Mouse (Mus musculus) CD8-positive naive resting alpha-beta T cell, adult 2 months (primary cell): ENCODE measurements around the gene Ctla4.
A peak's percentile ranks its signal among the peaks of the same experiment; 100 is the strongest.

Experiments used
- DNase-seq, 2 experiments: peaks; one replicate each; pipeline ENCODE4 v3.0.0; 2022; ENCODE audit warnings: low read depth in 2 of 2, low spot score in 2 of 2

Gene Ctla4

DNA sequence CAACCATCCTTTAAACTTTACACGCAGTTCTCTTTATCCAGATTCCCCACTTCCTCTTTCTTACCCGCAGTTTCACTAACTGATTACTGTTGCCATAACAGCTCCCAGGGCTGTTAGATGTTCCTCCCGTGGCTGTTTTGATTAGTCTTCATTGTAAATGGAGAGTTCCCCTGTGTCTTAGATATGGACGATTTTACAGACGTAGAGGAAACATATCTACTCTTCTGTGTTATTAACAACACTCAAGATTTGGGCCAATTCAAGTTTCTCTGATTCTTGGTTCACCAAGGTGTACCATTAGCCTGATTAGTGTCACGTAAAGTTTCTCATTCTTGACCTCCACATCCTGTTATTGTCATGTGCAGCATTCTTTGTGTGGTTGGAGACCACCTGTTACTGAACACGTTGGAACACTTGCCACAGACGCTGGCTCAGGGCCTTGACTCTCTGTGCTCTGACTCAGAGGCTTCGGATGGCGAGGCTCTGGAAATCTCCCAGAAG is 29.5 kb downstream of the Ctla4 start:
- DNase-seq = peak; percentile 56 to 61

DNA sequence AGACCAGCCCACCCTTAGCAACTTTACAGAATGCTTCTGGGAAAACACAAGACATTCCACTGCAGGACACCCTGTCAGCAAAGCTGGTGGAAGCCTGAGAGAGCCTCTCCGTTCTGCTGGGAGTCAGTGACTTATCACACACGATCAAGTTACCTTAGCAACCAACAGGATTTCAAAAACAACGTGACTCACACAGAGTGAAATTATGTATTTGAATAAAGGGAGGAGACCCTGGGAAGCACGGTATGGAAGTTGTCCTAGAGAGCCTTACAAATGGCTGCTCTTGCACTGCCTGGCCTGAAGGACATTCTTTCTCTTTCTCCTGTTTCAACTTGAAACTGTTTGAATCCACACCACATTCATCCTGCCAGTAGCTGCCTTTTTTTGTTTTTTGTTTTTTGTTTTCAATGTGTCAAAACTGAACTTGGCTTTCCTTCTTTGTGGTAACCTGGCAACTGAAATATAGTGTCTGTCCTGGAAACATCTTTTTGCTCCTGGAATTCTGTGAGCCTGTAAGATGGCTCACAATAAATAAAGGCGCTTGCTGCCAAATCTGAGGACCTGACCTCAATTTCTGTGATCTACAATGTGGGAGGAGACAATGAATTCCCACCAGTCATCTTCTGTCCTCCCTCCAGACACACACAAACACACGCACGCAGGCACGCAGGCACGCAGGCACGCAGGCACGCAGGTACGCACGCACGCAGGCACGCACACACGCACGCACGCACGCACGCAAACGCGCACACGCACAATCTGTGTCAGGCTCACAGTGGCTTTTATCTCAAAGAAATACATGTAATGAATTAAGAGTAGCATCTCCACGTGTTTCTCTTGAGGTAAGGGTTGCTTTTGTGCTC is 33.9 kb downstream of the Ctla4 start:
- no peak for DNase-seq

DNA sequence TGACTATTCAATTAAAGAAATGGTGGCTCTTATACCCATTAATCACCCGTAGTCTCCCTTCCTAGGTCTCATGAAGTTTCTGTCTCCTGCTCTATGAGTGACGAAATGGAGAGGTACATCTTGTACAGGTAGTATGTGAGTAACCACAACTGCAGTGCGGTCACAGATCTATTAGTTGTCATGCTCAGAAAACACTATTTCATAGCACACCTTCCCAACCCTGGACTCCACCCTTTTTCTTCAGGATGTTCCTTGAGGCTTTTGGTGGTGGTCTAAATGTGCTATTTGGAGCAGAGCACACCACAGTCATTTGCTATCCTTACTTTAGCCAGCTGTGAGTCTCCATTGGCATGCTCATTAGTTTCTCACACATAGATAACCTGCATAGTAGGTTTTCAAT is 42.2 kb downstream of the Ctla4 start:
- DNase-seq = no peak

DNA sequence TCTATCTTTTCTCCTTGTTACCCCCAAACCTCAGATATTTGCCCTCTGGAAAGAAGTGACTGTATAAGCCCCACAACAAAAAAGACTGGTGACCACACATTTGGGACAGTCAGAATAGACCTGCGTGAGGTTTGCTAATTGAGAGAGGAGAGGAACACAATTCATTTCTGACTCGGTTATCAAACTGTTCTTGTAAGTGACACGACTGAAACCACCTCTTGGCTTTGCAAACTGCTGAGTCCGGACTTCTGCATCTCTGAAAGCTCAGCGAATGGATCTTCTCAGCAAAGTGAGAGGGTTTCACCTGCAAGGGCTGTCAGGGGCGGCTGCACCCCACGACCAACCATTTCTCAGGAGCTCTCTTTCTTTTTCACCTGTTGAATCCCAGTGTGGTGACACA is 43.6 kb downstream of the Ctla4 start:
- DNase-seq = no peak

DNA sequence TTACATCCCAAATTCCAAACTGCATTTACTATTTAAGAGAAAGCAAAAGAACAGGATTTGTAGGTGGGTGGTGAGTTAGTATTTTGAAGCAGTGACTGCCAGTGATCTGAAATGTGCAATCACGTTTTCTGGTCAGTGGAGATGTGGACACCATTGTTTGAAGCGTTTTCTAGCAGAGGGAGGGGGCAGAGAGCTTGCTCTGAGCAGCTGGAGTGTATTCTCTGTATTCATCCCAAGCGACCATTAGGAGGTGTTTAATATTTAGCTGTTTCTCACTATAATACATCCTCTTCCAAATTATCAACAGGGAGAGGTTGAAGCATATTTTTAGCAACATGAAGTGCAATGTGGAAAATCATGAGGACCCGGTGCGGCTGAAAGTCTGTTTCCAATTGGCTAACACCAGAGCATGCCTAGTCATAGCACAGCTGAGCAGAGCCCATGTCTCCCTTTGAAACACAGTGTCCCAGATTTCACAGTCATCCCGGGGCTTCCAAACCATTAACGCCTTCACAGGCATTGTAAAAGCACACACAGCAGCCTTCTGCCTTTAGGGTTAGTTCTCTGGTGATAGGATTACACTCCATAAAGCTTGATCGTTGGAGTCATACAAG is 49.3 kb downstream of the Ctla4 start:
- no peak for DNase-seq

DNA sequence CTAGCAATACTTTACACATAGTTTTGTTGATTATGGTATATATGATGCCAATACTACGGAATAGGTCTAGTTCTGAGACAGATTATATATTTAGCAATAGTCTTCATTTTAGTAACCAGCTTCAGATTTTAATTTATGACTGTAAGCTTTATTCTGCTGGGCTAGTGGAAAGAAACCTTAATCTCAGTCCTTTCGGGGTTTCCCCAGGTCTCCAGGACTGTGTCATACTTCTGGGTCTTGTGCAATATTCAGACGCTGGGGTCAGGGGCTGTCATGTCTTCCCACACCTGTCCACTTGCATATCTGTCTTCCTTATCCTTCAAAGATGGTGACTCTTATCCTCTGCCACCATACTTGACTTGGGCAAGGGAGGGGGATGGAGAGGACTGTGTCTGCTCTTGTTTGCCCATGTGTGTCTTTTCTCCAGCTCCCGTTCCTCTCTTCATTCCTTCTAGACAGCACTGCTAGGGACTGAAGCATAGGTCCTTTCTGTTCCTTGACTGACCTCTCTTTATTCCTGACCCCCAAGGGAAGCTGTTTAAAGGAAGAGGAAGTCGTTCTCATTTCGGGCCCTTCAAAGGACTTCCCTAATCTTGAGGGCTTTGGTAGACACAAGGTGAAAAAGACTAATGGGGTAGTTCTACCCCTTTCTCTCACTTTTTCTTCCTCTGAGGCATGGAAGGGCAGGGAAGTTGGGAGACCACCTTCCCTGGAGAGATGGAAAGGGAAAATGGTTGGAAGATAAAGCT is 50.3 kb downstream of the Ctla4 start:
- no peak for DNase-seq

DNA sequence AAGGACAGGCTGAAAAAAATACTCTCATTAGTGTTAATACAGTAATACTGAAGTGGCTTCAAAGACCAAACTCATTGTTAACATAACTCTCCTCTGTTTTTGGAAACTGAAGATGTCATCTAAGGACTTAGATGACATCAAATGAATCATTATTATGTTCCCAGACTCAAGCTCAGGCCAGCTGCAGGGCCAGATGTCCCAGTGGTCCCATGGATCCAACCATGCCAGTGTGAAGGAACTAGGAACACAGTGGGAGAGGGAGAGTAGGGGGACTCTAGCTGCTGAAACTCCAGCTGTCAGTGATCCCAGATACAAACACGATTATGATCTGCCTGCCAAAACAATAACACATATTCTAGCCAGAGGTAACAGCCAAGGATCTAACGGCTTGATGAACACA is 51.5 kb downstream of the Ctla4 start:
- no peak for DNase-seq

DNA sequence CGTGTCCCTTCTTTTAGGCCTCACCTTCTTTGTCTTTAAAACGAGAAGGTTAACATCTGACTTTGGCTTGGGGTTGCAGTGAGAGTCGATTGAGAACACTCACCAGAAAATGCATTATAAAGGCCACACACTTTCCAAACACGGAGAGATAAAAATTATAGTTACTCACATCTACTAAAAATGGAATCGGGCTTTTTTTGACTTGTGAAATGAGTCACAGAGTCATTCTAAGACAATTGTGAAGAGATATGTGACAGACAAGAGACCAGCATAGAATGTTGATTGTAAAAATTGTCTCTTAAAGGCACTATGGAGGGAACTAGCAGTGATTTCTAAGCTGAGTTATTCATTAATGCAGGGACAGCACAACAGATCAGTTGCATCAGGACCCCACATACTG is 52.2 kb downstream of the Ctla4 start:
- DNase-seq = no peak

DNA sequence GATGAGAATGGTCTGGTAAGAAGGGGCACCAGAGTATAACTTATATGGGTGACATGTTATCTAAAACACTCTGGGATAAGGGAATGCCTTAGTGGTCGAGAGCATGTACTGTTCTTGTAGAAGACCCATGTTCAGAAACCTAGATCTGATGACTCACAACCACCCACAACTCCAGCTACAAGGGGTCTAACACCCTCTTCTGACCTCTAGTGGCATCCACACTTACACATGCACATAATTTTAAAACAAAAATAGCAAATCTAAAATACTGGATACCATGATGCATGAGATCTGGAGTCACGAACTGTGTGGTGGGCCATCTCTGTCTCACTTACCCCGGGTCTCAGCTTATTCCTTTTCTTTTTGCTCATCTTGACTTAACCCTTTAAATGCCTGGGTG is 53.2 kb downstream of the Ctla4 start:
- DNase-seq = no peak

DNA sequence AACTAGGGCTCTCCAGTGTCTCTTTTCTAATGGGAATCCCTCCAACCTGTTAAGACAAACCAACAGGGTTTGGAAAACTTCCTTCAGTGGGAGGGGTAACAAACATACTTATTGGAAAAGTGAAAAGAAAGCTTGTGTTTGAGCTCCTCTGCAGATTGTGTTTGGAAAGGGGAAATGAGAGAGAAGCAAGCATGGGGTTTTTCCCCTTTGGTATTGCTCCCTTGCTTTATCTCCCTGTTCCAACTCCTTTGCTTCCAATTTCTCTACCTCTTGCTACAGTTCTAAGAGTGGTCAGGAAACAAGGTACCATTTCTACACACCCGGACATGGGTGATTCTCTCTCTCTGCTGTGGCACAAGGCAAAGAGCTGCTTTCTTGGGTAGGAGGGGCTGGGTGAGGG is 53.8 kb downstream of the Ctla4 start:
- DNase-seq = no peak

DNA sequence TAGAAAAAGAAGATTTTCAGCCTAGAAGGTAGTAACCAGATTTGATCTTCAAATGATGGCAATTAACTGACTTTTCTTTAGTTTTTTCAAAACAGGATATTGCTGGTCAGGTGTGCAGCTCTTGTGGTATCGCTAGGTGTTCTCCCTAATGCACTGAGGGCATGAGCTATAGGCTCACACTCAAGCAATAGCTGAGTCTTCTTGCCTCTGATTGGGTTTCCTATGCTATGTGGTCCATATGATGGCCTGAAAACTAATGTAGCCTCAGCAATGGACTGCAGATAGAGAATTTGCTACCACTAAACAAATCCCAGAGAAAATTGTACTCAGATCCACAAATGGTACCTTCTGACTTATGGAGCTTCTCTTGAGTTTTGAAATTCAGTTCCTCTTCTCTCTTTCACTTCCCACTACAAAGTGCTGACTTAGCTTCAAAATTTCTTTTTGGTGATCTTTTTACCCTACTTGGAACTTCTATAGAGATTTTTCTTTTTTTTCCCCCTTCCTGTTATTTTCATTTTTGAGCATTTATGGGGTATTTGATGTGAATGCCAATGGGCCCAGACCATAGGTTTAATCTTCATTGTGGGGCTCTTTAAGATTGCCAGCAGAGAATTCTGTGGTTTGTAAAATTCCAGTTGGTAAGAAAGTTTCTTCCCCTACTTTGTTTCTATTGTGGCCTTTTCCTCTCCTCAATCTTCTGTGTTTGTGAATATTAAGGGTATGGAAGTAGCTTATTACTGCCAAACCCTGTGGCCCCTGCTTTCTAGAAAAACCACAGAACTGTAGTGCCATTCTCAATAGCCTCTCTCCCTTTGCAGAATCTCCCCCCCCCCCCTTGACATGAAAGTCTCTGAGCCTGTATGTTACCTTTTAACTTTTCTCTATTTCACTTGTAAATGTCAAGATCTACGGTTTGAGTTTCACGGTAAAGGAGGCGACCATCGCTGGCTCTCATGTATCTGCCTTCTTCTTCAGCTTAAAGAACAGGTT is 54.6 kb downstream of the Ctla4 start:
- peak; percentile 9 to 42 for DNase-seq

DNA sequence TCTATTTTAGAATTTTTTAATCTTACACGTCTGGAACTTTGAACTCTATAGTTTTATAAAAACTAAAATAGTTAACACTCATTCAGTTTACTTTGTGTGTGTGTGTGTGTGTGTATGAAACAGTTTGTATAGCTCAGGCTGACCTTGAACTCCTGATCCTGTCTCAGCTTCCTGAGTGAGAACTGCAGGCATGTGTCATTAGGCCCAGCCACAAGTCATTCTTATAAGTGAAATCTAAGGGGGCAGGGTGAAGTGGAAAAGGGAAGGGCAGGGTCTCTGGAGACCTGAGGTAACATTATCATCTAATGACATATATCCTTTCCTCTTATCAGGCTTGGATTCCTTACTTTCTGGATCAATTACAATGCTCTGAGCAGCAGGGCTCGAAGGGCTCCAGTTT is 56.1 kb downstream of the Ctla4 start:
- DNase-seq = no peak

DNA sequence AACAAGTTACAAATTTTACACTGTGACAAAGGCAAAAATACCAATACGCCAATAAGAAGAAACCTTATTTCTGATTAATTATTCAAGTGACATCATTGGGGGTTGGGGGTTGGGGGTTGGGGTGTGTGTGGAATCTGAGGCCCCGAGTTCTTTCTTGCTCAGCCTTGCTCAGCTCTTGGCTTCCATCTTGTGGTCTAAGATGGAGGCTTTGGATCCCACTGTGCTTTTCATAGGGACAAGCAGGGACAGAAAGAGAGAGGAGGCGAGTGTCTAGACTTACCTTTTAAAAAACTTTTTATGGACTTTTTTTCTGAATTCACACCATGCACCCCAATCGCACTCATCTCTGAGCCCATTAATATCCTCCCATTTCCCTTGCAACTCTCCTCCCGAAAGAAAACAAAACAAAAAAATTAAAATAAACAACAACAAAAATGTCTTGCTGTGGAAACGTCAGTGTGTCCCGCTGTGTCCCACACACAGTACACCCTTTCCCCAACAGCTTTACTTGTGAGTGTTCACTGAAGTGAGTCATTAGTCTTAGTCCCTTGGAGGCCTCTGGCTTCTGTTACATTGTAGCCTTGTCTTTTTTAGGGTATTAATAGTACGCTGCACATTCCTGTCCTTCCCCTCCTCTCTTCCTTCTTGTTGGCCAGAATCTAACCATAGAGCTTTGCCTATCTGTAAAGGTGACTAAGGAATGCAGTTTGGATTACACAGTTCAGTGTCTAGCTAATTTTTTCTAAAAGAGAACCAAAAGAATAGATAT is 59.0 kb downstream of the Ctla4 start:
- DNase-seq = no peak

DNA sequence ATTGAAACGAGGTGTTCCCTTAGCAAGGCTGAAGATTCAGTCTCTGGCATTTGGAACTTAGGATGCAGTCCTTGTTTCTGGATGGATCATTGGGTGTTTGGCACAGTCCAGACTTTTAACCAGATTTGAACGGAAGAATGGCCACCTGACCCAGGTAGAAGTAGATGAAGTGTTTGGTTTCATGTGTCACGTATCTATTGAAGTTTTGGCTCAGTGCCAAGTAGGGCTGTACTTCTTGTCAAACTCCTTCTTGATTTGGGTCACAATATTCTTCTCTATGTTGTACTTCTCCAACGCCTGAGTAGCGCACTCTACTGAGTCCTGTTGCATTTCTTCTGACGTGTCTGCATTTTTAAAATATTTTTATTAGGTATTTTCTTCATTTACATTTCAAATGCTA is 61.3 kb downstream of the Ctla4 start:
- DNase-seq = no peak

DNA sequence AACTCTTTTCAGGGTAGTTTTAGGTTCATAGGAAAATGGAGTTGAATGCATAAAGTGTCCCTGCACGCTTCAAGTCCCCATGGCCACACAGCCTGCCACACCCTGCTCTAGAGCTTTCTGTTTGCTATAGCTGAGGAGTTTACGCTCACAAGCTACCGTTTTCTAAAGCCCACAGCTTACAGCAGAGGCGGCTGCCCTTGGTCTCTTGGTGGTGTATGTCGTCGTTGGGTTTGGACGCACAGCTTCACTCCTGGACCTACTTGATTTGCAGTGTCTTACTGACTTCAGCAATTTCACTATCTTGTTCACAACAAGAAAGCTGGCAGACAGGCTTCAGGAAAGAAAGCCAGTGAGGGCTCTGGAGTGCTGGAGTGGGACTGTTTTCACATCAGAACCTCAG is 66.2 kb downstream of the Ctla4 start:
- DNase-seq = no peak

DNA sequence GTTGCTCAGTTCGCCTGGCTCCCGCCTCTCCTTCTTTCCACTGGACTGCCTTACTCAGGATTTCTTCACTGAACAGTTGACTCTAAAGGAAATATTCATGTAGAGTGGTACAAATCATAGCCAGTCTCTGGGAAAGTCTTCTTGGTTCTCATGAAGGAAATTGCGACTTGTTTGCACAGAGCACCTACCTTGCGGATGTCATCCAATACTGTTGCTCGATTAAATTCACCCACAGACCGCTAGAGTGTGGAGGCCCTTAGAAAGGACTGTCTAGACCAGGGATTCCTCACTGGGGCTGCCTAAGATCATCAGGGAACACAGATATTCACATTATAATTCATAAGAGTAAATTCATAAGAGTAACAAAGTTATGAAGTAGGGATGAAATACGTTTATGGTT is 66.9 kb downstream of the Ctla4 start:
- DNase-seq = no peak

DNA sequence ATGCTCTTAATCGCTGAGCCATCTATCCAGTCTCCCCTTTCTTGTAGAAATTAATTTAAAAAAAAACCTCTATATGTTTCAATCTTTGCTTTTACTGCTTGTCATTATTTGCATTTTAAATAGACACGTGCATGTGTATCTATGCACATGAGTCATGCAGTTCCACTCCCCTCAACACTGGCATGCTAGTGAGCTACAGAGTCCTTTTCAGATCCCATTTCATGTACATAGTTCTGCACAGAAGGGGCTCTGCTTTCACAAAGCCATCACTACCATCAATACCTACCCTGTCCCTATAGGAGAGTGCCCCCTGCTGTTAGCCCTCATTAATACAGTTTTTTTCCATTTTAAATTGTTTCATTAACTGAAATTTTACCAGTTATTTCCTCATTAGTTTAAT is 68.0 kb downstream of the Ctla4 start:
- DNase-seq = peak in 1 of 2 experiments; percentile 50

DNA sequence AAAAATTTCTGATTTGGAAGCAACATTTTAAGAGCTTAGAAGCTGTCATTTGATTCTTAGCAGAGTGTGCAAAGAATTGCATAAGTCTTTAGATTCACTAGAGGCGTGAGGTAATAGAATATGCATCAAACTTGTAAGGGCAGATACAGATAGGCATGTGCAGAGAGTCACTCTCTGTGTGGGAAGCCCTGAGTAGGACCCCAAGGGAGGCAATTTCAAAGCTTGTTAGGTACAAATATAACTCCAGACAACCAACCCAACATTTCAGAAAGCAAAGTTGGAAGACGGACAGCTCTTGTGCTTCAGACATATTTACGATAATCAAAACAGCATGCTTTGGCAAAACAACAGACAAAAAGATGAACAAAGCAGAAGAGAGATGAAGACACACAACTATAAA is 68.4 kb downstream of the Ctla4 start:
- DNase-seq = no peak

DNA sequence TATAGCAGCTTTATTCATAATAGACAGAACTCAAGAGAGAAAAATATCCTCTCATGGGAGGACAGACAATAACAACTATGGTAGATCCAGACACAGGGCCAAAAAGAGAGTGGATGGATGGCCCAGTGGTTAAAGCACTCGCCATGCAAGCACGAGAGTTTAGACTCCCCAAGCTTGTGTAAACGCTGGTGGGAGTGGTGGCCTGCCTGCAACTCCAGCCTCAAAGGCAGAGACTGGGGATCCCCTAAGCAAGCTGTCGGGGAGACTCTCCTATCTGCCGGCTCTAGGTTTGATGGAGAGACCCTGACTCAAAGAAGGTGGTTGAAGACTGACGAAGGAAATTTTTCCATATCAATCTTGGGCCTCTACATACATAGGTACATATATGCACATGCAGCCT is 69.4 kb downstream of the Ctla4 start:
- DNase-seq = no peak

DNA sequence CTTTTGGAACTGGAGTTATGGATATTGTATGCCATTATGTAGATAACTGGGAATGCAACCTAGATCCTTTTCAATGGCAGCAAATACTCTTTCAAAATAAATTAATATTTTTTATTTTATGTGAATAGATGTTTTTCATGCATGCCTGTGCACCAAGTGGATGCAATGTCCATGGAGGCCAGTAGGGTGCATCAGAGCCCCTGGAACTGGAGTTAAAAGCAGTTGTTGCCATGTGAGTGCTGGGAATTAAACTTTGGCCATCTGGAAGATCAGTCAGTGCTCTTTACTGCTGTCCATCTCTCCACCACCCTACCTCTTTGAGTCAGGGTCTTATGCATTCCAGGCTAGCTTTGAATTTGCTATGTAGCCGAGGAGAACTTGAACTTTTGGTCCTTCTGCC is 71.5 kb downstream of the Ctla4 start:
- no peak for DNase-seq
